Mouse (Mus musculus): Measurements from ENCODE around the gene Ephb2. TPM values are rescaled to one million over a fixed set of nuclear protein-coding genes. Genes with fewer than 3 reads are reported as not detected.

Gene Ephb2
- total RNA-seq, 1 experiment from 2014 or later: not detected

- ATAC-seq (ENCODE audit: extremely low read depth, insufficient number of reproducible peaks, low FRiP score, poor library complexity, severe bottlenecking): peak; percentile 31; the same call in 1 of the 2 replicates
These were observed 5.3 kb upstream of the Ephb2 start for GRCm38 (mm10) chr4:136841056-136841455.

- ATAC-seq (ENCODE audit: extremely low read depth, insufficient number of reproducible peaks, low FRiP score, poor library complexity, severe bottlenecking): no peak
These were observed 2.7 kb upstream of the Ephb2 start for GRCm38 (mm10) chr4:136838462-136838861.

DNA sequence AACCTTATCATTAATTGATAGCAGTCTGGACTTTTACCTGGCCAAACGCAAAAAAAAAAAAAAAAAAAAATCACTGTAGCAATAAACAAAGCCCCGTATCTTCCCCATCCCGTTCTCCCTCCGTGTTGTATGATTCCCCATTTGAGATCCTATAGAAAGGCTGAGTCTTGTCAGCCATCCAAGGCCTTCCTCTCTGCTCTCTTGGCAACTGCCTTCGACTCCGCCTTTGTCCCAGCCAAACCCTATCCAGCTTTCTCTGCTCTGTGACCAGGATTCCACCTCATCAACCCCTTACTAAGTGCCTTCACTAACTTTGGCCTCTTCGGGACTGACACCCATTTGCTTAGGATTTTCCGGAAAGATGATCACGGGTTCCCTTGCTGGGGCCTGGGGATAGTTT lies 2.2 kb upstream of the Ephb2 start:
- no peak for ATAC-seq (ENCODE audit: extremely low read depth, insufficient number of reproducible peaks, low FRiP score, poor library complexity, severe bottlenecking)

GRCm38 (mm10) chr4:136836387-136836931 lies 671 bp upstream of the Ephb2 start:
- no peak for ATAC-seq (ENCODE audit: extremely low read depth, insufficient number of reproducible peaks, low FRiP score, poor library complexity, severe bottlenecking)

- no peak for ATAC-seq (ENCODE audit: extremely low read depth, insufficient number of reproducible peaks, low FRiP score, poor library complexity, severe bottlenecking)
These were observed 770 bp downstream of the Ephb2 start for GRCm38 (mm10) chr4:136834815-136835620.

DNA sequence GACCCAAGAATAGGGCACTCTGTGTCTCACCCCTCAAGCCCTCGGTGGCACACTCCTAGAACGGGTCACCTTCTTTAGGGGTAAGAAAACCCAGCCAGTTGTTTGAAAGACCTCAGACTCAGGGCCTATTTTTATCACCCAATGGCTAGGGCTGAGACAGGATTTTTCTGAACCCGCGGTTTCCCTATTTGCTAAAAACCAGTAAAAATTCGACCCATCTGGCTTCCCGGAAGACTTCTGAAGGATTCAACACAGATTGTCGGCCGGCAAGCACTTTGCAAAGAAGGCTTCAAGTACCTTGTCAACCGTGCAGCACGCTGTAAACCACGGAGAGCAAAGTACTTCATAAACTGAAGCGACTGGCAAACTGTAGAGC lies 1.4 kb downstream of the Ephb2 start:
- ATAC-seq (ENCODE audit: extremely low read depth, insufficient number of reproducible peaks, low FRiP score, poor library complexity, severe bottlenecking): no peak

DNA sequence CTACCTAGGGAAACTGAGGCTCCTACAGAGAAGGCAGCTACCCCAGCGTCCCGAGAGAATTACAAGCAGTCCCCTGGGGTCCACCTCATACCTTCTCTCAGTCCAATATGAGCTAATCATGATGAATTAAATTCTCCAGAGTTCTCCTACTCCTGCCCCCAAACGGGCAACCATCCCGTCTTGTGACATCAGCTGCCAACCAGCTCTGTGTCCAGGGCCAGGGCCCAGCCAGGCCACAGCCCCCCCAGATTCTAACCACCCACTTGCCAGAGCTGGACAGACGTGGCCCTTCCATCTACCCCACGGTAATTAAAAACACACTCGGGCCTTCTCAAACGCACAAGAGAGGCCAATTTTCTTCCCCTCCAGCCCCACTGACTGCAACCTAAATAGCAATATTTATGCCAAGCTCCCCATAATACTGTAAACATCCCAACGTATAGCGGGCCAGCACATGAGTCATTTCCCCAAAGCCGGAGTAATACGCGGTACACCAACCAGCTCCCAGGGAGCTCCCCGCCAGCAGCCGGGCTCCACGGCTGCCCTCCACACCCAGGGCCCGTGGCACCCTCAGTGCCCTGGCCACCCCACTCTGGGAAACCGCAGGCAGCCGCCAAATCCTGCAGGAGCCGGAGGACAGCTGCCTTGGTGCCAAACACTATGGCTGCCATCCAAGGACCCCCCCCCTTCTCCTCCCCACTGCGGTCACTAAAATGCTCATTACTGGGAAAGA lies 2.0 kb downstream of the Ephb2 start:
- no peak for ATAC-seq (ENCODE audit: extremely low read depth, insufficient number of reproducible peaks, low FRiP score, poor library complexity, severe bottlenecking)

DNA sequence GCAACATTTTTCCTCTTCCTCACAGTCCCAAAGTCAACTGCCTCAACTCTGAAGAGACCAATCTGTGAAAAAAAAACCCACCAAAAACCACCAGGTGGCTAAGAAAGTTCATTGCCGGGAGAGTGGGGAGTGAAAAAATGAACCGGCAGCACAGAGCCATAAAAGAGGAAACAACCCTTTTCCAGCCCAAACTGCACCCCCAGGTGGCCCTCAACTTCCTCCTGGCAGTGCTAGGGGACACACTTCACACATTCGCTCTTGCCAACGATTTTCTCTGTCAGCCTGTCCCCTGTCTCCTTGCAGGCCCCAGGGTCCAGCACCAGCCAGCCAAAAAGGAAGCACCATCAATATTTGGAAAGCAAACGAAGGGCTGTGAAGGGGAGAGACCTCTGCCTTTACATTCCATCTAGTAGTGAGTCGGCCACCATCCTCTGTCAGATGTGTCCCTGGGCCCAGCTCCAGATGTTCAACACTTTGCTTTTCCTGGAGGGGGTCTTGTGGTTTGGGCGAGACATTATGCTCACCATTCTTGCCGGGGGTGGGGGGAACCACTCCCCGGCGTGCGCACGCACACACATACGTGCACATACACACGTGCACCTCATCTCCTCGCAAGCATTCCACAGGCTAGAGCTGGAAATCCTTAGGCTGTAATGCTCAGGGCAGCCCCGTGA lies 3.1 kb downstream of the Ephb2 start:
- no peak for ATAC-seq (ENCODE audit: extremely low read depth, insufficient number of reproducible peaks, low FRiP score, poor library complexity, severe bottlenecking)

DNA sequence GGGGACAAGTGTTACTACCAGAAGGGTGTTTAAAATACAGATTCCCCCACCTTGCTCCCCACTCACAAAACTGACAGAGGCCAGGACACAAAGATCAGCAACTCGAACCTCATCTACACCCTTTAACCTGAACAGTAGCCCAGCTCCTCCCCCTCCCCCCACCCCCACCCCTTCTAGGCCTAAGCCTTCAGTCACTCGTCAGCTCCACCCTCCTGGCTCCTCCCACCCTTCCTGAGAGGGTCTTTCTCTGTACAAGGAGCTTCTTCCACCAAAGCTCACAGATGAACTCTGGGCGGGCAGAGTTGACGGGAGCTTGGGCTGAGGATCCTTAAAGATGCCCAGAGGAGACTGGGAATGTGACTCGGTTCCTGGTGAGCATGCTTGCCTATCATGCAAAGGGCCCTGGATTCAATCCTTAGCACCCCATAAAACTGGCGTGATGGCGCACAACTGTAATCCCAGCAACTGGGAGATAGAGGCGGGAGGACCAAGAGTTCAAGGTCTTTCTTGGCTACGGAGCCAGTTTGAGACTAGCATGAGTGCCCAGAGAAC lies 5.4 kb downstream of the Ephb2 start:
- ATAC-seq (ENCODE audit: extremely low read depth, insufficient number of reproducible peaks, low FRiP score, poor library complexity, severe bottlenecking): no peak

GRCm38 (mm10) chr4:136829837-136830236 lies 6.0 kb downstream of the Ephb2 start:
- ATAC-seq (ENCODE audit: extremely low read depth, insufficient number of reproducible peaks, low FRiP score, poor library complexity, severe bottlenecking): no peak

DNA sequence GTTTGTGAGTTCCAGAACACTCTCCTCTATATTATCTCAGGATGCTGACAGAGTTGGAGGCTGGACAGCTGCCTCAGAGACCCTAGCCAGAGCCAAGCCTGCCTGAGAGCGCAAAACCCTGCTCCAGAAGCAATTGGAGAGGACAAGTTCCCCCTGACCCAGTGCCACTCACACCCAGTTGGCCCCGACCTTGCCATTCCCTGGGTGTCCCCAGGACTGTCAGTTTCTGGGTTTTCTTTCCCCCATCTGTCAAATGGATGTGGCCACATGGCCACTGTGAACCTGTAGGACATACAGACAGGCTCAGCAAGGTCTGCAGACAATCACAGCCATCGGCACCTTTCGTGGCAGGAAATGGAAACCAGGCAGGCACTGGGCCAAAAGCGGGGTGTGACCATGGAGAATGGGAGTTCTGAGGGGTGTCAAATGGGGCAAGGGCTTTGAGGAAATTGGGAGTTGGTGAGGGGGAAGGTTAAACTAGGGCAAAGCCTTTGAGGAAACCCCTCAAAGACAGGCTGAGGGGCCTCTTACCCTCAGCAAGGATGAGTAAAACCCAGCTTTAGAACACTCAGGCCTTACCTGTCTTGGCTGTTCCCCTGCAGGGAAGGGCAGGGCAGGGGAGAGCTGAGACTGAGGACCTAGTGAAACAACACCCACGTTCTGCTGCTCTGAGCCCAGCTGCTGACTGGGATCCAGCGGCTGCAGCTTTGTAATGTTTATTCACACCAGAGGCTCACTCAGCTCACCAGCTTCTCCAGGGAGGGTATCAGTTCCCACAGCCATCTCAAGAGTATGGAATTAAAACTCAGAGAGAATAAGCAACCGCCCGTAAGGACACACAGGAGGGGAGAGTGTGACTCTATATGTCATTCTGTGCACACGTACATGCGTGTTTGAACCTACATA lies 6.9 kb downstream of the Ephb2 start:
- no peak for ATAC-seq (ENCODE audit: extremely low read depth, insufficient number of reproducible peaks, low FRiP score, poor library complexity, severe bottlenecking)

- ATAC-seq (ENCODE audit: extremely low read depth, insufficient number of reproducible peaks, low FRiP score, poor library complexity, severe bottlenecking): no peak
These were observed 10.7 kb downstream of the Ephb2 start for GRCm38 (mm10) chr4:136824935-136825552.

DNA sequence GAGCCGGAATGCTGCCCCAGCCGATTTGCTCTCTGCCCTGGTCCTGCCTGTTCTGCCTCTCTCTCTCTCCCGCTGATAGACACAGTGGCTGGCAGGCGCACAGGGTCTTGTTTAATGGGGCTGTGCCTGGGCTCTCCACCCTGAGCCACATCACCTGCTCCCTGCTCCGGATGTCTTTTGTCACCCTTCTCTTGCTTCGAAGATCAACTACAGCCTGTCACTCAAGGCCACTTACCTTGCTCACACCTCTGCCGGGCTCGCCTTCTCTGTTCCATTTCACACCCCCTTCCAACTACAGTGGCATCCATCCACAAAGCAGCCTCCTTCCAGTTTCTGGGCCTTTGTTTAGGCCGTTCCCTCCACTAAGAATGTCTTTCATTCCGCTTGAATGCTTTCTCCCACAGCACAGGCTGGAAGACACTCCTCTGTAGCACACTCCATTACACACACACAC lies 15.7 kb downstream of the Ephb2 start:
- no peak for ATAC-seq (ENCODE audit: extremely low read depth, insufficient number of reproducible peaks, low FRiP score, poor library complexity, severe bottlenecking)

- no peak for ATAC-seq (ENCODE audit: extremely low read depth, insufficient number of reproducible peaks, low FRiP score, poor library complexity, severe bottlenecking)
These were observed 19.1 kb downstream of the Ephb2 start for GRCm38 (mm10) chr4:136816701-136817100.

- no peak for ATAC-seq (ENCODE audit: extremely low read depth, insufficient number of reproducible peaks, low FRiP score, poor library complexity, severe bottlenecking)
These were observed 20.4 kb downstream of the Ephb2 start for GRCm38 (mm10) chr4:136815364-136815763.

- no peak for ATAC-seq (ENCODE audit: extremely low read depth, insufficient number of reproducible peaks, low FRiP score, poor library complexity, severe bottlenecking)
These were observed 23.2 kb downstream of the Ephb2 start for GRCm38 (mm10) chr4:136812543-136812942.

DNA sequence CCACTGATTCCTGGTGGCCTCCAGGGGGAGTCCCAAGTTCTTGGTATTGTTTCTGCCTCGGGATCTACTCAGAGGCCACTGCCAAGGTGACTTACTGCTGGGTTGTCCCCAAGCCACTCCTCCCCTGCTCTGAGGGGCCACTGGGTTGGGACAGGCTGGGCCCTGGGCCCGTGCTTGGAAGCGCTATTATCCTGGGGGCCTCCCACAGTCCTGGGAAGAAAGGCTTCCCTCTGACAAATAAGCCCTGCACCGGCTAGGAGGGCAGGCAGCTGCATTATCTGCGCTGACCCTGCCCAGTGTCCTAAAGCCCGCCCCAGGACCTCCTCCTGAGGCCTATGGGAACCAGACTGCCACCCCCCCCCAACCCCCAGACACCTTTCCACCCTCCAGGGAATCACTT lies 24.2 kb downstream of the Ephb2 start:
- no peak for ATAC-seq (ENCODE audit: extremely low read depth, insufficient number of reproducible peaks, low FRiP score, poor library complexity, severe bottlenecking)

DNA sequence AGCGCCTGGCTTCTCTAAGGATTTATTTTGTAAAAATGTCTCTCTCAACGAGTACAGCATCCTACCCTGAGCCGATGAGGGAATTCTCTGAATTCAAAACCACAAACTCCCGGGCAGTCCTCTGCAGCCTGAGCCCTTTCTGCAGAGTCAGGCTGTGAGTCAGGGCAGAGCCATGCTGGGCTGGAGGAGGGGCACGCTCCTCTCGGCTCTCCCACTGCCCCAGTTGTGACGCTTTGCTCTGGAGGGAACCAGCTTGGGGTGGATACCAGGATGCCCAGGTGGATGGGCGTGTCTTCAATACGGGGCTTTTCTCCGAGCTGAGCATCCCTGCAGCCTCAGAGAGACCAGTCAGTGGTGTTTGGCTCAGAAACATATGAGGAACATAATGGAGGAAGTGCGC lies 27.3 kb downstream of the Ephb2 start:
- no peak for ATAC-seq (ENCODE audit: extremely low read depth, insufficient number of reproducible peaks, low FRiP score, poor library complexity, severe bottlenecking)

Data from neutrophil, adult 5-6 weeks (primary cell).